Mouse (Mus musculus) midbrain, embryonic 10.5 days (tissue): Measurements from ENCODE around the gene Sgms1. TPM values are rescaled to one million over a fixed set of nuclear protein-coding genes. Genes with fewer than 3 reads are reported as not detected.

Experiments
- DNase-seq: peaks from one replicate; pipeline ENCODE4 v3.0.0-alpha.2; 2017; ENCODE audit warnings: low spot score
- H3K27ac ChIP-seq: fragments of 300-500 bp; sonication (generic); replicated peaks from 2 replicates; pipeline ENCODE4 v1.5.1; 2016; ENCODE audit warnings: mild to moderate bottlenecking
- H3K27me3 ChIP-seq: fragments of 300-500 bp; sonication (generic); 2 replicates; pipeline ENCODE4 v1.6.1; 2016; ENCODE audit warnings: low read depth, mild to moderate bottlenecking; ENCODE audit not compliant: poor library complexity, severe bottlenecking
- H3K36me3 ChIP-seq: fragments of 300-500 bp; sonication (generic); 2 replicates; pipeline ENCODE4 v1.6.1; 2016; ENCODE audit warnings: mild to moderate bottlenecking, moderate library complexity
- H3K4me1 ChIP-seq: fragments of 300-500 bp; sonication (generic); 2 replicates; pipeline ENCODE4 v1.6.1; 2016
- H3K4me3 ChIP-seq: fragments of 300-500 bp; sonication (generic); 2 replicates; pipeline ENCODE4 v1.5.1; 2016; ENCODE audit warnings: mild to moderate bottlenecking, moderate library complexity
- H3K9me3 ChIP-seq: fragments of 300-500 bp; sonication (generic); replicated peaks from 2 replicates; pipeline ENCODE4 v1.6.1; 2016; ENCODE audit warnings: mild to moderate bottlenecking
- WGBS: fragments of 180-500 bp; shearing (Covaris S2); methylation state at CpG from one replicate; pipeline ENCODE4 v1.1.7; 2016; 5-methylcytosine and 5-hydroxymethylcytosine counted together
- polyA plus RNA-seq: library from polyadenylated mRNA; unstranded; fragments of >200 nt; fragmentation: Nextera tagmentation; extraction: Ambion mirVana; gene quantifications from 2 replicates; pipeline ENCODE4 v1.2.1, GENCODE M21; 2016

The Sgms1 gene
- polyA plus RNA-seq, 1 experiment from 2014 or later, result 13.1 TPM

DNA sequence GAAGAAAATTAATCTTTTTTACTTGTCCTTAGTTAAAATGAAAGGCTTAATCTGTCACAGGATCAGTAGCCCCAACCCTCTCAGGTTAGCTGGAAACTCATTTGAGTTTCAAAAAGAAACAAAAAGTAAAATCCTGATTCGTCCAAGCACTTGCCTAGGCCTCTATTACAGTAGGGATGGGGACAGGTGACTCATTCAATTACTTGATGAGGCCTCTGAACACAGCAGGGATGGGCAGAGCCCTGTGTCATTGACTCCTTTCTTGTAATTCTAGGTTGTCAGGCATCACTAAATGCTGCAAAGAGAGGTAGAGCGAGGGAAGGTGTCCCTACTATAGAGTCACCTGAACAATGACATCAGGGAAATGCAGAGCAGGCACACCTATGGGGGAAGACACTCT lies 115.4 kb downstream of the Sgms1 start:
- Histone ChIP-seq H3K36me3 (no peaks in the 10 kb centered on the region), H3K4me1 (peaks cover 5% of the 10 kb centered on the region; the same call in 1 of the 2 replicates), H3K9me3 (no peaks in the 10 kb centered on the region), H3K27me3 (no peaks in the 10 kb centered on the region), H3K27ac (no peak overlapping the region), H3K4me3 (no peak overlapping the region)
- no peak for DNase-seq
- 73% methylated on average over 2 of the region's 2 CpGs for WGBS

DNA sequence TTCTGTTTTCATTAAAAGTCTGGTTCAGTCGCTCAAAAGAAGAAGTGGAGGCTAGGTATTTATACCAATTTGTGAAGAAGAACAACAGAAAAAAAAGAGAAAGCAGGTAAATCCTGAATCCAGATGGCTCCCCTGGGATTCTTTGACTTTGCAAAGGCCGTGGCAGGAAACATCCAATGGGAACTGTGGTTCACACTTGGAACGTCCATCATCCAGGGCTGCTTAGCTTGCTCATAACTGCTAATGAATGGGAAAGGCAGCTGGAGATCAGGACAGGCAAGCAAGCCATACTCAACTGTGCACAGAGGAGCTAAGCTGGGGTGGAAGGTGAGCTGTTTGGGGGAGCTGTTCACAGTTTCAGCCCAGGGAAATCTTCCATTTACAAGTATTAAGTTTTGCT lies 115.8 kb downstream of the Sgms1 start:
- H3K4me3 ChIP-seq, result no peak overlapping the region
- 58% methylated on average over 3 of the region's 3 CpGs for whole genome bisulfite sequencing
- H3K27me3 ChIP-seq, result no peaks in the 10 kb centered on the region
- no peaks in the 10 kb centered on the region for H3K36me3 ChIP-seq
- H3K9me3 ChIP-seq, result no peaks in the 10 kb centered on the region
- H3K27ac ChIP-seq, result no peak overlapping the region
- no peak for DNase-seq
- peaks cover 5% of the 10 kb centered on the region; the same call in 1 of the 2 replicates for H3K4me1 ChIP-seq

DNA sequence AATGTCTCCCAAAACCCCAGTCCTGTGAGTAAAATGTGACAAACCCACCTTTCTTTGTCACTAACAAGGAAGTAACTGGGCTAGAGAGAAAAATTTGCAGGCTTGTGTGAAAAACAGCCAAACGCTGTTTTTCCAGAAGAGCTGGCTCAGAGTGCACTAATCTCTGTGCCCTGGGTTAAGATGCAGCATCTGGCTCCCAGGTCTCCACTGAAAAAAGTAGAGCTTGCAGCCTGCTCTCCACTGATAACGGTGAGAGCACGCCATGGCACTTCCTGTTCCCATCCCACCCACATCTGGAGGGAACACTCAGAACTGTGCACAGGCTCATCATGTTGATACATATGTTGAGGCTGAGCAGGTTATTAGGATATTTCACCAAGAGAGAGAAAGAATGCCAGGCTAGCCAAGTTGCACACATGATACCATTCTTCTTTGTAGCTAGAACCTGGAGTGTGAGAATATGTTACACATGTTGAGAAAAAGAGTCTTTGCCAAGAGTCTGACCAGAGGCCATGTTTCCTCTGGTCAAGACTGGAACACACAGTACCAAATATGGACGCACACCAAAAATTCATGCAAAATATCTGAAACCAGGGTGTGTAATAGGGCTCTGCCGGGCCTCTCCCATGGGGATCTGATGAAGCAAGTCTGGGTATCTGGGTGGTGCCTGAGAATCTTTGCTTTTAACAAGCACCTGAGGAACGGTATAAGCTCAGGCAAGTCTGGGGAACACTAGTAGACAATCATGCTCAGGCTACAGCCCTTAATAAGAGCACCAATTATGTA lies 116.8 kb downstream of the Sgms1 start:
- Histone ChIP-seq H3K9me3 (no peaks in the 10 kb centered on the region), H3K4me1 (peaks cover 5% of the 10 kb centered on the region; the same call in 1 of the 2 replicates), H3K27me3 (no peaks in the 10 kb centered on the region), H3K36me3 (no peaks in the 10 kb centered on the region), H3K27ac (no peak overlapping the region), H3K4me3 (no peak overlapping the region)
- 76% methylated on average over 6 of the region's 6 CpGs for WGBS
- DNase-seq, result no peak

DNA sequence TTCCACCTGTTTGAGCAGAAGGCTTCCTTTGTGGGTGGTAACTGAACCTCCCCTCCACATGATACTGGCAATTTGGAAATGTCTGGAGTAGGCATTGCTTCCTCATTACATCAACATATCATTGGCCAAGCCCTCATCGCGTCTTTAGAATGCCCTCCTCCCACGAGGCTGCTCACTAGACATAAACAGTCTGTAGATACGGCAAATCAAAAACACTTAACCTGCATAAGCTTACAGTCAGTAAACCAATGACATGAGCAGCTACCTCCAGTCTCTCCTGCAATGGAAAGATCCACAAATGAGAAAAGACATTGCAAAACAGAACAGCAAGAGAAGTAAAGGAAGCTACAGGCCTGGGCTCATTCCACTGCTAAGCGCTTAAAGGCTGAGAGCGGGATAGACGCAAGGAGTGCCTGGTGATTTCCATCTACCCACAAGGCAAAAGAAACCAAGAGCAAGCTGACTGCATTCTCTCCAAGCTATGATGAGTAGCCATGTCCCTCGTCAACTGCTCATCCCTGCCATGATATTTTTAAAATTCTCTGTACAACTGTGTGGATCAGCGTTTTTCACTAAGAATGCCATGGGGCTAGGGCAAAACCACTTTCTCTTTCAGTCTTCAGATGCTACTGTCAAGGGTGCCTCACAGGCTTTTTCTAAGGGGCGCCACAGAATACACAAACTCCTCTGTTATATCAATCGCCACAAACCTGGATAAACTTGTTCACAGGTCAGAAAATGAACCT lies 117.9 kb downstream of the Sgms1 start:
- no peaks in the 10 kb centered on the region for H3K27me3 ChIP-seq
- 93% methylated on average over 11 of the region's 11 CpGs for WGBS
- H3K27ac ChIP-seq, result no peak overlapping the region
- no peak overlapping the region for H3K4me3 ChIP-seq
- H3K9me3 ChIP-seq, result no peaks in the 10 kb centered on the region
- H3K36me3 ChIP-seq, result no peaks in the 10 kb centered on the region
- DNase-seq, result no peak
- H3K4me1 ChIP-seq, result peaks cover 5% of the 10 kb centered on the region; the same call in 1 of the 2 replicates

DNA sequence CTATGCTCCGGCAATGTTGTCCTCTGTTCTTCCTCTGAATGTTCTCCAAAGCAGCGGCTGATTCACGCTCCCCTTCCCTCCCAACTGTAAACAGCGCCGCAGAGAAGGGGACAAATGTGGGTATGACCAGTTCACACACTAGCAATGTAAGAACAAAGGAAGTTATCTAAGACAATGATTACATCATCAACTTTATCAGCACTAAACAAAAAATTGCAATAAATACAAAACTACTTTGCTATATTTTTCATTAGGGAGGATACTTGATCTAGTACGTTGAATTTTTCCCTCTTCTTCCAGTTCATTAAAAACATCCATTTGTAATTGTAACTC lies 119.7 kb downstream of the Sgms1 start:
- 96% methylated on average over 6 of the region's 6 CpGs for WGBS
- Histone ChIP-seq H3K27ac (no peak overlapping the region), H3K4me3 (no peak overlapping the region), H3K27me3 (no peaks in the 10 kb centered on the region), H3K36me3 (no peaks in the 10 kb centered on the region), H3K4me1 (no peaks in the 10 kb centered on the region; the same call in 1 of the 2 replicates), H3K9me3 (no peaks in the 10 kb centered on the region)
- DNase-seq, result no peak

DNA sequence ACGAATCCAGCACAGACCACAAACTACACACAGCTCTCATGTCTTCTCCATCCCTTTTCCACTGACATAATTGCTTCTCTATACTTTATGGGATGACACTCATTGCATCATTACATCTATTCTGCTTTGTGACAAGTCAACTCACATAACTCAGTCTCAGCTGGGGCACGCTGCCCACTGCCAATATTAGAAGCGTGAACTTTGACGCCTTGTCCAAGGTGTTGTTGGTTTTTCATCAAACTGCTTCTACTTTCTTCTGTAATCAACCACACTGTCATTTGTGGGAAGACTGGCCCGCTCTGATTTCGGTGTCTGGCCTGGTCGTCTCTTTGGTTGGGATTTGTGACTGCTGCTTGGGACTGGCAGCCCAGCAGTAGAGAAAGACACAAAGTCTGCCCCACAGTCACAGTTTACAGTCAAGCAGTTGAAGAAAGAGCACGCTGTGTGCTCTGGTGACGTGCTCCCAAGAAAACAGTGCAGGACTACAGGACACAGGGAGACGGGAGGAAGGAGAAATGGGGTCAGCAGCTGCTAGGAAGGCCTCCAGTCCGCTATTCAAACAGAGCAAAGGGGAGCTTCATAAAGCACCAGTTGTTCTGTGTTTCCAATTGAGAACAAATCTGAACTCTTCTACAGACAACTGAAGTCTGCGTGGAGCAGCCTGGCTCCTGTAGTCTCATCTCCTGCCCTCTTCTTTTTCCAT lies 120.2 kb downstream of the Sgms1 start:
- WGBS, result 88% methylated on average over 12 of the region's 12 CpGs
- Histone ChIP-seq H3K27me3 (no peaks in the 10 kb centered on the region), H3K4me3 (no peak overlapping the region), H3K9me3 (no peaks in the 10 kb centered on the region), H3K36me3 (no peaks in the 10 kb centered on the region), H3K4me1 (no peaks in the 10 kb centered on the region; the same call in 1 of the 2 replicates), H3K27ac (no peak overlapping the region)
- no peak for DNase-seq

DNA sequence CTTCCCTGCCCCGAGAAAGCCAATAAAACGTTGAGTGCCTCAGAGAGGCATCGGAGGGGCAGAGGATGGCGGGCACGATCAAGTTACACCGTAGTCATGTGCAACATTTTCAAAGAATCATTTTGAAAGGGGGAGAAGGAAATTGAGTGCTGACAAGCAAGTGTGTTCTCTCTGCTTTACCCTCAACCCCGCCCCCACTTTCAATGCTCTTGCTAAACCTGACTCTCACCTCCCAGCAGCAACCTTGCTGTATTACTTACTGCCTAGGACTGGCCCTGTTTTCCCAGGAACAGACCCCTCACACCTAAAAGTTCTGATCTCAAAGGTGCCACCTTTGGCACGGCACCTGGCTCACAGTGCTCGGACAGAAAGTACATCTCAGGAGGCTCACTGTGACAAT lies 121.0 kb downstream of the Sgms1 start:
- 86% methylated on average over 9 of the region's 9 CpGs for WGBS
- Histone ChIP-seq H3K36me3 (no peaks in the 10 kb centered on the region), H3K27ac (no peak overlapping the region), H3K27me3 (no peaks in the 10 kb centered on the region), H3K9me3 (no peaks in the 10 kb centered on the region), H3K4me3 (no peak overlapping the region), H3K4me1 (no peaks in the 10 kb centered on the region; the same call in 1 of the 2 replicates)
- DNase-seq, result no peak

DNA sequence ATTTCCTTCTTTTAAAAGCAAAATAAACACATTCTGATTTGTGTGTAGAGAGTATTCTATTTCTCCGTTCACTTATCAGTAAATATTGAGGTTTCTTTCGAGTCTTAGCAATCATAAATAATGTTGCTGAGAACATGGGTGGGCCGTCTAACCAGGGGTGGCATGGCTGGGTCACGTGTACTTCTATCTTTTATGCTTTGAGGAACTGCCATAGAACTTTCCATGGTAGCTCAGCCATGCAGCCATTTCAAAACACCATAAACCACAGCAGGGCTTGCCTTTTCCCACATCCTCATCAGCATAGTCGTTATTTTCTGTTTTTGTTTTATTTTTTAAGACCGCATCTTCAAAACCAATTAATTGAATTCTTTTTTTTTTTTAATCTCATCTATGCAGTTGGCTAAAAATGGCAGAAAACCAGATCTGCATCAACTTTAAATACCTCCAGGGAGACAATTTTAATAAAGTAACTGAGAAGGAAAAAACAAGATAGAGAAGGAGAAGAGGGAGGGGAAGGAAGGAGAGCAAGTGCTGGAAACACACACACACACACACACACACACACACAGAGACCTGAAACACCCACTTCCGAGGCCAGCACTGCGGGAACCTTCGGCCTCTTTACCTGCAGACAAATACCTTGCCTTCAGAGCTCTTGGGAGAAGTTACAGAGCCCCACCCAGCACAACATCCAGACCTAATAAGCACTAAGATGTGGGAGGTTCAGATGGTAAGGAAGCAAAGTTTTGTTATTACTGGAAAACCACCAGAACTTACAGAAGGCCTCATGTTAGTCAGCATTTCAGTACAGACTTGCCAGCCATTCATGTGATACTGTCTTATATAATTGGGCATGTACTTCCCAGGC lies 122.9 kb downstream of the Sgms1 start:
- WGBS, result 89% methylated on average over 9 of the region's 9 CpGs
- no peaks in the 10 kb centered on the region for H3K9me3 ChIP-seq
- no peak overlapping the region for H3K27ac ChIP-seq
- no peaks in the 10 kb centered on the region for H3K36me3 ChIP-seq
- no peak overlapping the region for H3K4me3 ChIP-seq
- H3K27me3 ChIP-seq, result no peaks in the 10 kb centered on the region
- DNase-seq, result no peak
- H3K4me1 ChIP-seq, result 0 out of 2 replicates have a peak, but pooled peaks cover 3% of the 10 kb centered on the region

DNA sequence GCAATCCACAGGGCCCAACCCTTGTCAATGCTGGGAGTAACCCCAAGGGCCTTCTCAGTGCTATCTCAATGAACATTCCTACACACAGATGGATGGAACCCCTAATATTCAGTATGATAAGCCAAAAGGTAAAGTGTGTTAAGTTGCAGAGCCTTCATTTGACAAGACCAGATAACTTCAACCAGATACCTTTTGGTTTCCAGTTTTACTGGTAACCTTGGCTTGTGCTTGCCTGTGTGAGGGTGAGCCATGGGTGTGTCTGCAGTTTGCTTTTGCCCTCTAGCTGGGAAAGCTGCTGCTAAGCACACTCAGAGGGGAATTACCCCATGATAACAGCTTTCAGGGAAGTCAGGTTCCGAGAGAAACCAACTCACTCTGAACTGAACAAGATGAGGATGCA lies 125.8 kb downstream of the Sgms1 start:
- Histone ChIP-seq H3K4me3 (no peak overlapping the region), H3K27ac (no peak overlapping the region), H3K27me3 (no peaks in the 10 kb centered on the region), H3K4me1 (0 out of 2 replicates have a peak, but pooled peaks cover 3% of the 10 kb centered on the region), H3K9me3 (no peaks in the 10 kb centered on the region), H3K36me3 (no peaks in the 10 kb centered on the region)
- WGBS, result 85% methylated on average over 1 of the region's 1 CpGs
- DNase-seq, result no peak

DNA sequence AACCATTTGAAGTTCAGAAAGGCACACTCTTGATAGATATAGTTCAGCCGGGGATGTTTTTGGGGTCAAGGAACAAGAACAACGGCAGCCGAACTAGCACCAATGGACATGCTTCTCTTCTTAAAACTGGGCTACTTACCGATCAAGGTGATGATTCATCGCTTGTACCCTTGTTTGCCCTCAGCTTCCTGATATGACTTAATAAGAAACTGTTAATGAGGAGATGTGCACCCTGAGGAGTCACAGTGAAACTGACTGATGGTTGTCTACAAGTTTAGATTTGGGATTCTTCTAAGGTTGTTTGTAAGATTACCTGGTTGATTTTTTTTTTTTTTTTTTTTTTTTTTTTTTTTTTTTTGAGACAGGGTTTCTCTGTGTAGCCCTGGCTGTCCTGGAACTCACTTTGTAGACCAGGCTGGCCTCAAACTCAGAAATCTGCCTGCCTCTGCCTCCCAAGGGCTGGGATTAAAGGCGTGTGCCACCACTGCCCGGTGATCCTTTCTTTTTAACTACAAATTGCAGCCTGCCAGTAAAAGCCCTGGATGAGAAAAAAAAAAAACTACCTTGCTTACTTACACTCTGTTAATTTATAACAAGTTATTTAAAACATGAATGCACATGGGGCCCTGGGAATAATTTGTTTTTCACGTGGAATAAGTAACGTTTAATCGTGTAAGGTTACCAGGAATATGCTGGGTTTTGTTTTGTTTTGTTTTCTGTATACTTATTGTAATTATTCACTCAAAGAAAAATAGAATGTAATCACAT lies 126.5 kb downstream of the Sgms1 start:
- Histone ChIP-seq H3K36me3 (no peaks in the 10 kb centered on the region), H3K27me3 (no peaks in the 10 kb centered on the region), H3K4me1 (peaks cover 8% of the 10 kb centered on the region; the same call in 1 of the 2 replicates), H3K4me3 (no peak overlapping the region), H3K27ac (no peak overlapping the region), H3K9me3 (no peaks in the 10 kb centered on the region)
- DNase-seq, result no peak
- 95% methylated on average over 10 of the region's 10 CpGs for WGBS

DNA sequence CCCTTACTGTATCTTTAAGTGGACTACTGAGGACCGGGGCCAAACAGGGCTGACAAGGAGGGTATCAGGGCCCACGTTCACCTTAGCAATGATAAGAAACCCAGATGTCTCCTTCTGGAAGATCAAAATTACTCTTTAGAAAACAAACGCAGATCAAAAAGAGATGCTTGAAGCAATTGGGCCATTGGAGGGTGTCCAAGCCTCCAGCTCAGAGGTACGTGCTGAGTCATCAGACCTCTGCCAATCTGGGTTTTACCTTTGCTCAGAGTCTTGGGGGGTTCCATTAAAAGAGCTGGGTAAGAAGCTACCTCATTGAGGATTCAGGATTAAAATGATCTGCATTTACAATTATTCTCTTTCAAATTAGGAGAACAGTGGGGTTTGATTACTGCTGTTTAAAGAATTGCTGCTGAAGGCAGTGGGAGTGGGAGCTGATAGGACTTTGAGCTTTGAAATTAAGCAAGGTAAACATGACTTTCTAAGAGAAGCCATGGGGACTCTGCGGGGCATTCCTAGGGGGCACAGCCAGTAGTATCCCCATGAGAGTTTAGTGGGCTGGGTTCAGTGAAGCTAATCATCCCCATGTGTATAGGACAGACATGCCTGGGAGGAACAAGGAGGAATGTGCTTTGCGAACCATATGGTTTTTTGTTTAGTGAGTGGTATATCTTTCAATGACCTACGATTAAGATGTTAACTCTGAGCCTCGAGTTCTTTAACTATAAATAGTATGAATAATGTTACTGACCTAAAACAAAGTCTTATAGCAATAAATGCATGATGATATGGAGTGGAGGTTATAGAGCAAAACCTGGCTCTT lies 128.4 kb downstream of the Sgms1 start:
- Histone ChIP-seq H3K4me1 (peaks cover 19% of the 10 kb centered on the region), H3K27ac (no peak overlapping the region)
- 54% methylated on average over 8 of the region's 8 CpGs for WGBS

More for the DNA sequence above, 128.4 kb downstream of the Sgms1 start:
- H3K27me3 ChIP-seq, result no peaks in the 10 kb centered on the region
- H3K9me3 ChIP-seq, result no peaks in the 10 kb centered on the region
- no peaks in the 10 kb centered on the region for H3K36me3 ChIP-seq
- H3K4me3 ChIP-seq, result no peak overlapping the region
- no peak for DNase-seq
